Comparison of ENCODE assay signal across 10 mouse cellular contexts in genomic region chr4:138404806-138405205, GRCm38 (mm10). TPM values are rescaled to one million over a fixed set of nuclear protein-coding genes. Genes with fewer than 3 reads are reported as not detected.
DNase-seq lines count a peak whose midpoint lies in the region; ATAC-seq and TF ChIP-seq lines count a peak whose summit lies in the region.
"Had no signal": no experiment of that assay in that cellular context is flagged by ENCODE, and none has a peak within 500 bp of the region (broad histone marks: within the 10 kb centered on the region; RNA-seq: fewer than 3 reads in every experiment).

No protein-coding gene starts in this region.

- H3K27me3 ChIP-seq in lung, postnatal 0 days (replicated peaks; ENCODE audit: insufficient read depth, low read length), result 0 out of 2 replicates have a peak, but pooled peaks cover under 1% of the 10 kb centered on the region
- peaks cover 6% of the 10 kb centered on the region; the same call in 1 of the 2 replicates for H3K27me3 ChIP-seq in forebrain, embryonic 16.5 days (replicated peaks; ENCODE audit: control insufficient read depth, insufficient read depth, low read length)

- TF ChIP-seq CTCF in gastrocnemius, adult 2 months (IDR thresholded peaks at IDR 0.05), result peak; percentile 88
- TF ChIP-seq CTCF in lung, postnatal 0 days (IDR thresholded peaks at IDR 0.05), result peak; percentile 70

- no peak overlapping the region for H3K9ac ChIP-seq in lung, postnatal 0 days (replicated peaks; ENCODE audit: low read depth)
- H3K9ac ChIP-seq in forebrain, embryonic 16.5 days (replicated peaks; ENCODE audit: low read depth, low read length), result no peak overlapping the region

- no peak for TF ChIP-seq EP300 in lung, postnatal 0 days (IDR thresholded peaks at IDR 0.05)

- DNase-seq in gastrocnemius, adult 2 months, result peak; percentile 69
- no peak for DNase-seq in gastrocnemius, postnatal 4 days (ENCODE audit: low spot score in 2 of 2)
- peak; percentile 26 for DNase-seq in urinary bladder, postnatal 25 days (ENCODE audit: low spot score)
- no peak for DNase-seq in urinary bladder, postnatal 10 days (ENCODE audit: low spot score)
- DNase-seq in lung, postnatal 0 days (ENCODE audit: low spot score), result peak; percentile 36
- no peak for DNase-seq in layer of hippocampus, adult 11-12 months (ENCODE audit: low spot score)

- no peaks in the 10 kb centered on the region for H3K9me3 ChIP-seq in lung, postnatal 0 days (ENCODE audit: low read length)
- no peaks in the 10 kb centered on the region for H3K9me3 ChIP-seq in forebrain, embryonic 16.5 days (ENCODE audit: control insufficient read depth, low read length)

- ATAC-seq in erythroid progenitor cell, adult 5-6 weeks (replicated peaks; ENCODE audit: low FRiP score, poor library complexity, severe bottlenecking), result peak; percentile 54
- ATAC-seq in lung, postnatal 0 days, result no peak
- no peak for ATAC-seq in forebrain, embryonic 16.5 days

- intact Hi-C loops in gastrocnemius, adult 2 months (cut with DNase I), result no loop called here

- 3% methylated on average over 2 of the region's 2 CpGs for WGBS in lung, postnatal 0 days
- WGBS in forebrain, embryonic 16.5 days, result 0% methylated on average over 2 of the region's 2 CpGs

- H3K27ac ChIP-seq in gastrocnemius, adult 2 months, result no peak overlapping the region
- no peak overlapping the region for H3K27ac ChIP-seq in lung, postnatal 0 days (ENCODE audit: low read length)
- no peak overlapping the region for H3K27ac ChIP-seq in forebrain, embryonic 16.5 days (ENCODE audit: low read length)

- no peak overlapping the region for H3K4me3 ChIP-seq in gastrocnemius, adult 2 months
- H3K4me3 ChIP-seq in lung, postnatal 0 days (ENCODE audit: low read depth, low read length), result no peak overlapping the region
- H3K4me3 ChIP-seq in forebrain, embryonic 16.5 days (replicated peaks; ENCODE audit: low read length), result no peak overlapping the region

- H3K4me2 ChIP-seq in lung, postnatal 0 days (replicated peaks; ENCODE audit: low read depth, low read length), result no peak overlapping the region
- no peak overlapping the region for H3K4me2 ChIP-seq in forebrain, embryonic 16.5 days (ENCODE audit: low read length)

- H3K4me1 ChIP-seq in lung, postnatal 0 days (ENCODE audit: insufficient read depth, low read depth, low read length), result no peaks in the 10 kb centered on the region
- H3K4me1 ChIP-seq in forebrain, embryonic 16.5 days (replicated peaks; ENCODE audit: control insufficient read depth, insufficient read depth, low read length), result no peaks in the 10 kb centered on the region

- no peaks in the 10 kb centered on the region for H3K36me3 ChIP-seq in lung, postnatal 0 days (ENCODE audit: insufficient read depth, low read length)
- H3K36me3 ChIP-seq in forebrain, embryonic 16.5 days (ENCODE audit: control insufficient read depth, insufficient read depth), result no peaks in the 10 kb centered on the region

RNA-seq across cellular contexts. Expression of gene Fam43b, which starts 8.5 kb away (rescaled TPM):
- not detected for total RNA-seq in gastrocnemius, adult 2 months (2021)
- not detected for total RNA-seq in gastrocnemius, postnatal 4 days (2021)
- not detected in 2 replicates for total RNA-seq in erythroid progenitor cell, adult 5-6 weeks (2015; ENCODE audit: low replicate concordance)
- not detected in 2 replicates for total RNA-seq in erythroid progenitor cell, adult 5-6 weeks (2017; ENCODE audit: low replicate concordance)
- polyA plus RNA-seq in lung, postnatal 0 days (2015; fragmentation: Nextera tagmentation; extraction: Ambion mirVana), result 0.05 TPM in 1 of 2 replicates, not detected in the other
- polyA plus RNA-seq in forebrain, embryonic 16.5 days (2015; fragmentation: Nextera tagmentation; extraction: Ambion mirVana), result 7.7 and 8.4 TPM in 2 replicates
- polyA plus RNA-seq: neural tube, embryonic 11.5 days had no signal

RNA-seq across cellular contexts. Expression of gene Mul1, which starts 29.7 kb away (rescaled TPM):
- 10 to 100 TPM; 37.5 to 45.5 TPM for total RNA-seq in gastrocnemius, adult 2 months (2021)
- total RNA-seq in gastrocnemius, postnatal 4 days (2021), result 10 to 100 TPM; 30.1 to 33.2 TPM
- total RNA-seq in erythroid progenitor cell, adult 5-6 weeks (2015; ENCODE audit: low replicate concordance), result 2.9 and 3.2 TPM in 2 replicates
- total RNA-seq in erythroid progenitor cell, adult 5-6 weeks (2017; ENCODE audit: low replicate concordance), result 3.7 and 5.0 TPM in 2 replicates
- polyA plus RNA-seq in lung, postnatal 0 days (2015; fragmentation: Nextera tagmentation; extraction: Ambion mirVana), result 12.3 and 13.1 TPM in 2 replicates
- polyA plus RNA-seq in forebrain, embryonic 16.5 days (2015; fragmentation: Nextera tagmentation; extraction: Ambion mirVana), result 18.4 and 20.2 TPM in 2 replicates

RNA-seq across cellular contexts. Expression of gene Cda, which starts 37.0 kb away (rescaled TPM):
- 1 to 10 TPM in 1 of 2 experiments, under 1 TPM in 1; 0.56 to 1.2 TPM for total RNA-seq in gastrocnemius, adult 2 months (2021)
- 1 to 10 TPM; 2.1 to 2.4 TPM for total RNA-seq in gastrocnemius, postnatal 4 days (2021)
- total RNA-seq in erythroid progenitor cell, adult 5-6 weeks (2015; ENCODE audit: low replicate concordance), result not detected in 2 replicates
- not detected in 2 replicates for total RNA-seq in erythroid progenitor cell, adult 5-6 weeks (2017; ENCODE audit: low replicate concordance)
- polyA plus RNA-seq in lung, postnatal 0 days (2015; fragmentation: Nextera tagmentation; extraction: Ambion mirVana), result 15.6 and 16.0 TPM in 2 replicates
- 1.0 and 1.1 TPM in 2 replicates for polyA plus RNA-seq in forebrain, embryonic 16.5 days (2015; fragmentation: Nextera tagmentation; extraction: Ambion mirVana)
- total RNA-seq: hematopoietic stem cell, adult 5-6 weeks had no signal

RNA-seq across cellular contexts. Expression of gene Camk2n1, which starts 49.3 kb away (rescaled TPM):
- total RNA-seq in gastrocnemius, adult 2 months (2021), result 1 to 10 TPM; 5.8 to 7.0 TPM
- 10 to 100 TPM in 1 of 2 experiments, 1 to 10 TPM in 1; 8.1 to 10.5 TPM for total RNA-seq in gastrocnemius, postnatal 4 days (2021)
- 0.42 TPM in 1 of 2 replicates, not detected in the other for total RNA-seq in erythroid progenitor cell, adult 5-6 weeks (2015; ENCODE audit: low replicate concordance)
- 0.30 TPM in 1 of 2 replicates, not detected in the other for total RNA-seq in erythroid progenitor cell, adult 5-6 weeks (2017; ENCODE audit: low replicate concordance)
- 10.9 and 12.7 TPM in 2 replicates for polyA plus RNA-seq in lung, postnatal 0 days (2015; fragmentation: Nextera tagmentation; extraction: Ambion mirVana)
- polyA plus RNA-seq in forebrain, embryonic 16.5 days (2015; fragmentation: Nextera tagmentation; extraction: Ambion mirVana), result 9.8 and 10.2 TPM in 2 replicates

Comparison
In these comparisons a context has a peak if more than half of its experiments do, and no peak if none do; other contexts are left out.
1. DNase-seq: peak in gastrocnemius, adult 2 months (single experiment), urinary bladder, postnatal 25 days (single experiment) and lung, postnatal 0 days (single experiment); none in gastrocnemius, postnatal 4 days (0 of 2), urinary bladder, postnatal 10 days (single experiment) and layer of hippocampus, adult 11-12 months (single experiment).
2. RNA of gene Mul1, which starts 29.7 kb away (total RNA-seq): 37.5 to 45.5 TPM in gastrocnemius, adult 2 months and 30.1 to 33.2 TPM in gastrocnemius, postnatal 4 days; 2.9 to 5.0 TPM in erythroid progenitor cell, adult 5-6 weeks; every median in the first group is over 4 times any median in the second.